Comparison of ENCODE assay signal across 8 mouse cellular contexts in genomic region chr17:26931795-26932194, GRCm38 (mm10). TPM values are rescaled to one million over a fixed set of nuclear protein-coding genes. Genes with fewer than 3 reads are reported as not detected.
DNase-seq lines count a peak whose midpoint lies in the region; ATAC-seq and TF ChIP-seq lines count a peak whose summit lies in the region.
"Not testable (repeated sequence)": the region's sequence is repeated elsewhere in the genome, so short reads cannot be mapped to it uniquely, and the experiment has no call there.

No protein-coding gene starts in this region.

- TF ChIP-seq RAD21 in CH12.LX (IDR thresholded peaks at IDR 0.05; ENCODE audit: low read depth, low read length), result peak; percentile 46

- dilution Hi-C loops in CH12.LX (cut with MboI; ENCODE audit: extremely low pct_ligation_motif_present, extremely low pct_unique_long_range_greater_than_20kb, low sequenced_read_pairs), result not testable (repeated sequence)

- not testable (repeated sequence) for ATAC-seq in embryonic facial prominence, embryonic 14.5 days (ENCODE audit: low read depth); liver, postnatal 0 days
- ATAC-seq in kidney, postnatal 0 days (replicated peaks; ENCODE audit: low FRiP score, low read depth), result 0 out of 2 replicates have a peak, but pooled peaks have one; percentile 22
- ATAC-seq in midbrain, embryonic 16.5 days, result 0 out of 2 replicates have a peak, but pooled peaks have one; percentile 7

- peaks cover 55 to 75% of the 10 kb centered on the region in 2 experiments for H3K36me3 ChIP-seq in CH12.LX (replicated peaks in 1 of 2; ENCODE audit: control insufficient read depth in 1 of 2, insufficient read depth in 1 of 2, low read length in 1 of 2)
- H3K36me3 ChIP-seq in embryonic facial prominence, embryonic 14.5 days (ENCODE audit: control insufficient read depth, insufficient read depth, low read length), result peaks cover 45% of the 10 kb centered on the region
- peaks cover 14% of the 10 kb centered on the region for H3K36me3 ChIP-seq in kidney, postnatal 0 days (ENCODE audit: insufficient read depth, low read length)
- peaks cover 22% of the 10 kb centered on the region for H3K36me3 ChIP-seq in liver, postnatal 0 days (replicated peaks; ENCODE audit: insufficient read depth, low read length)
- peaks cover 10% of the 10 kb centered on the region for H3K36me3 ChIP-seq in midbrain, embryonic 16.5 days (ENCODE audit: control insufficient read depth, insufficient read depth, low read length)

- not testable (repeated sequence) for TF ChIP-seq POLR2A in CH12.LX (IDR thresholded peaks at IDR 0.05; ENCODE audit: low read depth, low read length); brain, embryonic 14.5 days (IDR thresholded peaks at IDR 0.05; ENCODE audit: borderline replicate concordance, extremely low read depth, insufficient read depth, insufficient read length, poor library complexity, severe bottlenecking)

- H3K4me2 ChIP-seq in CH12.LX (ENCODE audit: insufficient read depth, low read depth, poor library complexity, severe bottlenecking); embryonic facial prominence, embryonic 14.5 days (ENCODE audit: low read depth, low read length); kidney, postnatal 0 days (ENCODE audit: low read length); liver, postnatal 0 days (ENCODE audit: low read depth, low read length); midbrain, embryonic 16.5 days (ENCODE audit: low read length): not testable (repeated sequence)

- 66% methylated on average over 7 of the region's 7 CpGs for WGBS in embryonic facial prominence, embryonic 14.5 days
- WGBS in kidney, postnatal 0 days, result 60% methylated on average over 7 of the region's 7 CpGs
- WGBS in liver, postnatal 0 days (ENCODE audit: insufficient replicate concordance), result 64% methylated on average over 7 of the region's 7 CpGs
- 65% methylated on average over 7 of the region's 7 CpGs for WGBS in midbrain, embryonic 16.5 days

- H3K79me2 ChIP-seq in CH12.LX (replicated peaks; ENCODE audit: control insufficient read depth, extremely low read depth, insufficient read depth, poor library complexity, severe bottlenecking), result not testable (repeated sequence)

- not testable (repeated sequence) for H3K9ac ChIP-seq in CH12.LX (ENCODE audit: insufficient read depth, low read depth); embryonic facial prominence, embryonic 14.5 days (ENCODE audit: low read depth, low read length); kidney, postnatal 0 days (ENCODE audit: low read depth, low read length); liver, postnatal 0 days (replicated peaks); midbrain, embryonic 16.5 days (ENCODE audit: low read depth, low read length)

- peak in 1 of 2 experiments; percentile 55; a peak in 2 of 4 replicates for TF ChIP-seq CTCF in CH12.LX (conservative IDR thresholded peaks at IDR 0.05 in 1 of 2, IDR thresholded peaks at IDR 0.05 in 1 of 2; ENCODE audit: low read depth in 2 of 2, low read length in 2 of 2)
- peak; percentile 34; the same call in 1 of the 2 replicates for TF ChIP-seq CTCF in brain, embryonic 14.5 days (IDR thresholded peaks at IDR 0.05; ENCODE audit: borderline replicate concordance, extremely low read depth, insufficient read depth, insufficient read length)
- peak; percentile 70 for TF ChIP-seq CTCF in kidney, postnatal 0 days (IDR thresholded peaks at IDR 0.05; ENCODE audit: low read depth)
- peak; percentile 71 for TF ChIP-seq CTCF in liver, postnatal 0 days (IDR thresholded peaks at IDR 0.05; ENCODE audit: low read depth)

- H3K27me3 ChIP-seq in CH12.LX (replicated peaks); embryonic facial prominence, embryonic 14.5 days (replicated peaks; ENCODE audit: control insufficient read depth, insufficient read depth, low read length); kidney, postnatal 0 days (ENCODE audit: insufficient read depth, low read length); liver, postnatal 0 days (ENCODE audit: insufficient read depth, low read length); midbrain, embryonic 16.5 days (ENCODE audit: control insufficient read depth, insufficient read depth, low read depth, low read length): not testable (repeated sequence)

- DNase-seq in CH12.LX (ENCODE audit: extremely low read depth), result peak; percentile 42
- peak; percentile 53 for DNase-seq in brain, embryonic 14.5 days (ENCODE audit: low read depth)
- peak; percentile 58 for DNase-seq in embryonic facial prominence, embryonic 14.5 days (ENCODE audit: low spot score)
- DNase-seq in heart, postnatal 10 days, result peak; percentile 53 to 69
- DNase-seq in kidney, postnatal 0 days (ENCODE audit: low spot score), result peak; percentile 71
- DNase-seq in liver, postnatal 0 days, result peak; percentile 66
- DNase-seq in testis, postnatal 10 days (ENCODE audit: low spot score), result peak; percentile 73

- in situ Hi-C loops in CH12.LX (cut with MboI; ENCODE audit: low pct_ligation_motif_present, low pct_unique_long_range_greater_than_20kb, low sequenced_read_pairs), result not testable (repeated sequence)

- peaks cover 3 to 35% of the 10 kb centered on the region in 2 experiments; a peak in 2 of 4 replicates for H3K4me1 ChIP-seq in CH12.LX (ENCODE audit: control insufficient read depth in 1 of 2, insufficient read depth in 2 of 2)
- not testable (repeated sequence) for H3K4me1 ChIP-seq in embryonic facial prominence, embryonic 14.5 days (ENCODE audit: control insufficient read depth, insufficient read depth, low read length); kidney, postnatal 0 days (replicated peaks; ENCODE audit: insufficient read depth, low read length)
- peaks cover 17% of the 10 kb centered on the region for H3K4me1 ChIP-seq in liver, postnatal 0 days (ENCODE audit: insufficient read depth)
- H3K4me1 ChIP-seq in midbrain, embryonic 16.5 days (ENCODE audit: control insufficient read depth, insufficient read depth, low read length), result peaks cover 14% of the 10 kb centered on the region

- intact Hi-C loops in heart, postnatal 10 days (cut with DNase I), result loop anchor here (5.0 kb wide), 1 partner anchor 96 kb away; the partner anchor contains the start of gene Bak1

- not testable (repeated sequence) for H3K4me3 ChIP-seq in CH12.LX (replicated peaks in 1 of 3; ENCODE audit: low read depth in 2 of 3, low read length in 2 of 3, poor library complexity in 1 of 3); embryonic facial prominence, embryonic 14.5 days (ENCODE audit: low read depth, low read length); kidney, postnatal 0 days (replicated peaks; ENCODE audit: low read depth, low read length); liver, postnatal 0 days (ENCODE audit: low read depth, low read length); midbrain, embryonic 16.5 days (ENCODE audit: low read depth, low read length)

- not testable (repeated sequence) for H3K27ac ChIP-seq in CH12.LX (ENCODE audit: insufficient read depth, low read depth); embryonic facial prominence, embryonic 14.5 days (replicated peaks; ENCODE audit: low read depth, low read length); kidney, postnatal 0 days; liver, postnatal 0 days (ENCODE audit: low read depth); midbrain, embryonic 16.5 days (ENCODE audit: low read length)

- TF ChIP-seq EP300 in CH12.LX (IDR thresholded peaks at IDR 0.05; ENCODE audit: low read length); liver, postnatal 0 days (IDR thresholded peaks at IDR 0.05; ENCODE audit: low read depth): not testable (repeated sequence)

- not testable (repeated sequence) for H3K9me3 ChIP-seq in CH12.LX (replicated peaks; ENCODE audit: low read length); embryonic facial prominence, embryonic 14.5 days (ENCODE audit: control insufficient read depth, low read length); kidney, postnatal 0 days (replicated peaks; ENCODE audit: low read length); liver, postnatal 0 days (ENCODE audit: low read length); midbrain, embryonic 16.5 days (replicated peaks; ENCODE audit: control insufficient read depth, low read length, poor library complexity, severe bottlenecking)

RNA-seq across cellular contexts. Expression of gene Phf1, which starts 1.1 kb away (rescaled TPM):
- 3.3 and 4.1 TPM in 2 replicates for total RNA-seq in CH12.LX (2012; rRNA removed)
- total RNA-seq in CH12.LX (2014; rRNA removed), result 1.5 and 1.7 TPM in 2 replicates
- 3.5 and 4.2 TPM in 2 replicates for polyA plus RNA-seq in CH12.LX (2012; ENCODE audit: insufficient read length, low read depth)
- 50.0 and 66.4 TPM in 2 replicates for polyA plus RNA-seq in brain, embryonic 14.5 days (2012; rRNA removed)
- polyA plus RNA-seq in embryonic facial prominence, embryonic 14.5 days (2014; fragmentation: Nextera tagmentation; extraction: Ambion mirVana), result 10.0 and 12.0 TPM in 2 replicates
- total RNA-seq in heart, postnatal 10 days (2021), result 10 to 100 TPM; 10.1 to 12.4 TPM
- 8.8 and 9.8 TPM in 2 replicates for polyA plus RNA-seq in kidney, postnatal 0 days (2015; fragmentation: Nextera tagmentation; extraction: Ambion mirVana)
- polyA plus RNA-seq in liver, postnatal 0 days (2015; fragmentation: Nextera tagmentation; extraction: Ambion mirVana), result 2.5 and 2.7 TPM in 2 replicates
- 24.5 and 28.0 TPM in 2 replicates for polyA plus RNA-seq in midbrain, embryonic 16.5 days (2015; fragmentation: Nextera tagmentation; extraction: Ambion mirVana)

RNA-seq across cellular contexts. Expression of gene Cuta, which starts 7.6 kb away (rescaled TPM):
- total RNA-seq in CH12.LX (2012; rRNA removed) (34.6 and 42.4 TPM in 2 replicates), CH12.LX (2014; rRNA removed) (26.8 and 30.5 TPM in 2 replicates)
- polyA plus RNA-seq in CH12.LX (2012; ENCODE audit: insufficient read length, low read depth), result 83.0 and 121 TPM in 2 replicates
- polyA plus RNA-seq in brain, embryonic 14.5 days (2012; rRNA removed), result 88.9 and 145 TPM in 2 replicates
- 142 and 148 TPM in 2 replicates for polyA plus RNA-seq in embryonic facial prominence, embryonic 14.5 days (2014; fragmentation: Nextera tagmentation; extraction: Ambion mirVana)
- 100 to 1,000 TPM; 102 to 105 TPM for total RNA-seq in heart, postnatal 10 days (2021)
- 226 and 227 TPM in 2 replicates for polyA plus RNA-seq in kidney, postnatal 0 days (2015; fragmentation: Nextera tagmentation; extraction: Ambion mirVana)
- polyA plus RNA-seq in liver, postnatal 0 days (2015; fragmentation: Nextera tagmentation; extraction: Ambion mirVana), result 83.4 and 87.1 TPM in 2 replicates
- polyA plus RNA-seq in midbrain, embryonic 16.5 days (2015; fragmentation: Nextera tagmentation; extraction: Ambion mirVana), result 130 TPM in 2 replicates

RNA-seq across cellular contexts. Expression of gene Syngap1, which starts 9.3 kb away (rescaled TPM):
- total RNA-seq in CH12.LX (2012; rRNA removed), result 1.3 and 1.7 TPM in 2 replicates
- 0.34 TPM in 1 of 2 replicates, not detected in the other for total RNA-seq in CH12.LX (2014; rRNA removed)
- polyA plus RNA-seq in CH12.LX (2012; ENCODE audit: insufficient read length, low read depth), result 2.4 and 3.1 TPM in 2 replicates
- polyA plus RNA-seq in brain, embryonic 14.5 days (2012; rRNA removed), result 120 and 136 TPM in 2 replicates
- 1.4 and 2.6 TPM in 2 replicates for polyA plus RNA-seq in embryonic facial prominence, embryonic 14.5 days (2014; fragmentation: Nextera tagmentation; extraction: Ambion mirVana)
- total RNA-seq in heart, postnatal 10 days (2021), result 10 to 100 TPM in 1 of 2 experiments, 1 to 10 TPM in 1; 9.3 to 10.8 TPM
- polyA plus RNA-seq in kidney, postnatal 0 days (2015; fragmentation: Nextera tagmentation; extraction: Ambion mirVana), result 0.78 and 0.99 TPM in 2 replicates
- polyA plus RNA-seq in liver, postnatal 0 days (2015; fragmentation: Nextera tagmentation; extraction: Ambion mirVana), result 0.19 and 0.33 TPM in 2 replicates
- polyA plus RNA-seq in midbrain, embryonic 16.5 days (2015; fragmentation: Nextera tagmentation; extraction: Ambion mirVana), result 4.3 and 4.6 TPM in 2 replicates

RNA-seq across cellular contexts. Expression of gene Kifc5b, which starts 14.9 kb away (rescaled TPM):
- total RNA-seq in CH12.LX (2012; rRNA removed), result 19.1 and 22.2 TPM in 2 replicates
- 11.4 and 12.1 TPM in 2 replicates for total RNA-seq in CH12.LX (2014; rRNA removed)
- 26.9 and 32.0 TPM in 2 replicates for polyA plus RNA-seq in CH12.LX (2012; ENCODE audit: insufficient read length, low read depth)
- polyA plus RNA-seq in brain, embryonic 14.5 days (2012; rRNA removed), result 9.9 and 15.7 TPM in 2 replicates
- polyA plus RNA-seq in embryonic facial prominence, embryonic 14.5 days (2014; fragmentation: Nextera tagmentation; extraction: Ambion mirVana), result 3.0 and 4.7 TPM in 2 replicates
- 1 to 10 TPM; 3.9 to 4.1 TPM for total RNA-seq in heart, postnatal 10 days (2021)
- polyA plus RNA-seq in kidney, postnatal 0 days (2015; fragmentation: Nextera tagmentation; extraction: Ambion mirVana), result 1.3 and 1.8 TPM in 2 replicates
- polyA plus RNA-seq in liver, postnatal 0 days (2015; fragmentation: Nextera tagmentation; extraction: Ambion mirVana), result 1.6 and 2.7 TPM in 2 replicates
- 2.3 and 3.3 TPM in 2 replicates for polyA plus RNA-seq in midbrain, embryonic 16.5 days (2015; fragmentation: Nextera tagmentation; extraction: Ambion mirVana)

RNA-seq across cellular contexts. Expression of gene Zbtb9, which starts 41.2 kb away (rescaled TPM):
- total RNA-seq in CH12.LX (2012; rRNA removed) (8.1 and 9.0 TPM in 2 replicates), CH12.LX (2014; rRNA removed) (11.0 and 14.3 TPM in 2 replicates)
- polyA plus RNA-seq in CH12.LX (2012; ENCODE audit: insufficient read length, low read depth), result 1.1 and 2.0 TPM in 2 replicates
- 22.9 and 25.1 TPM in 2 replicates for polyA plus RNA-seq in brain, embryonic 14.5 days (2012; rRNA removed)
- 9.0 and 9.1 TPM in 2 replicates for polyA plus RNA-seq in embryonic facial prominence, embryonic 14.5 days (2014; fragmentation: Nextera tagmentation; extraction: Ambion mirVana)
- 1 to 10 TPM; 2.7 to 4.9 TPM for total RNA-seq in heart, postnatal 10 days (2021)
- 11.1 and 12.1 TPM in 2 replicates for polyA plus RNA-seq in kidney, postnatal 0 days (2015; fragmentation: Nextera tagmentation; extraction: Ambion mirVana)
- 3.3 and 4.4 TPM in 2 replicates for polyA plus RNA-seq in liver, postnatal 0 days (2015; fragmentation: Nextera tagmentation; extraction: Ambion mirVana)
- 13.8 and 15.9 TPM in 2 replicates for polyA plus RNA-seq in midbrain, embryonic 16.5 days (2015; fragmentation: Nextera tagmentation; extraction: Ambion mirVana)

Comparison
In these comparisons a context has a peak if more than half of its experiments do, and no peak if none do; other contexts are left out.
1. RNA of gene Syngap1, which starts 9.3 kb away (polyA plus RNA-seq): 120 to 136 TPM in brain, embryonic 14.5 days; 4.3 to 4.6 TPM in midbrain, embryonic 16.5 days, 2.4 to 3.1 TPM in CH12.LX, 1.4 to 2.6 TPM in embryonic facial prominence, embryonic 14.5 days, 0.78 to 0.99 TPM in kidney, postnatal 0 days and 0.19 to 0.33 TPM in liver, postnatal 0 days; every median in the first group is over 10 times any median in the second.
2. Peak in every context shown above with its lines, with median percentiles within 50 percentile points of each other: DNase-seq.